Comparison of ENCODE assay signal across 9 mouse cellular contexts in genomic region chrX:73673619-73673967, GRCm38 (mm10). TPM values are rescaled to one million over a fixed set of nuclear protein-coding genes. Genes with fewer than 3 reads are reported as not detected.
A peak's percentile ranks its signal among the peaks of the same experiment; 100 is the strongest.
DNase-seq lines count a peak whose midpoint lies in the region; ATAC-seq and TF ChIP-seq lines count a peak whose summit lies in the region.
"Had no signal": no experiment of that assay in that cellular context is flagged by ENCODE, and none has a peak within 500 bp of the region (broad histone marks: within the 10 kb centered on the region; RNA-seq: fewer than 3 reads in every experiment).

No protein-coding gene starts in this region.

- peak overlapping the region; percentile 95 for H3K9ac ChIP-seq in heart, adult 2 months (ENCODE audit: low read depth, low read length)
- peak overlapping the region; percentile 71 for H3K9ac ChIP-seq in forebrain, embryonic 16.5 days (replicated peaks; ENCODE audit: low read depth, low read length)
- no peak overlapping the region for H3K9ac ChIP-seq in liver, embryonic 14.5 days (replicated peaks)

- no peak for DNase-seq in heart, adult 2 months
- no peak for DNase-seq in heart, postnatal 25 days (ENCODE audit: low spot score)
- DNase-seq in liver, embryonic 14.5 days (ENCODE audit: low read depth in 3 of 3, low spot score in 3 of 3): no peak
- no peak for DNase-seq in yolk sac, embryonic 10.5 days (ENCODE audit: low spot score)
- no peak for DNase-seq in right cerebral cortex, postnatal 25 days

- H3K4me3 ChIP-seq in heart, adult 2 months: peak overlapping the region; percentile 57
- H3K4me3 ChIP-seq in E14TG2a.4 (replicated peaks; ENCODE audit: low read length): peak overlapping the region; percentile 79
- H3K4me3 ChIP-seq in forebrain, embryonic 16.5 days (replicated peaks; ENCODE audit: low read length): peak overlapping the region; percentile 62
- peak overlapping the region; percentile 3 to 49; a peak in 3 of 4 replicates for H3K4me3 ChIP-seq in liver, embryonic 14.5 days (ENCODE audit: insufficient read depth in 1 of 2, low read depth in 2 of 2, low read length in 2 of 2)

- H3K9me3 ChIP-seq in E14TG2a.4 (ENCODE audit: low read length): no peaks in the 10 kb centered on the region
- no peaks in the 10 kb centered on the region; the same call in 1 of the 2 replicates for H3K9me3 ChIP-seq in forebrain, embryonic 16.5 days (ENCODE audit: control insufficient read depth, low read length)
- no peaks in the 10 kb centered on the region for H3K9me3 ChIP-seq in liver, embryonic 14.5 days (ENCODE audit: control insufficient read depth, low read length)

- peaks cover 2% of the 10 kb centered on the region; the same call in 1 of the 2 replicates for H3K36me3 ChIP-seq in heart, adult 2 months (ENCODE audit: control insufficient read depth, insufficient read depth, low read length)
- peaks cover 43% of the 10 kb centered on the region for H3K36me3 ChIP-seq in E14TG2a.4 (ENCODE audit: insufficient read depth, low read length)
- H3K36me3 ChIP-seq in forebrain, embryonic 16.5 days (ENCODE audit: control insufficient read depth, insufficient read depth): no peaks in the 10 kb centered on the region
- H3K36me3 ChIP-seq in liver, embryonic 14.5 days (replicated peaks; ENCODE audit: control insufficient read depth, insufficient read depth, low read depth): no peaks in the 10 kb centered on the region

- no peak for TF ChIP-seq EP300 in heart, adult 2 months (IDR thresholded peaks at IDR 0.05; ENCODE audit: insufficient read depth, low read depth, low read length)
- no peak for TF ChIP-seq EP300 in liver, embryonic 14.5 days (IDR thresholded peaks at IDR 0.05; ENCODE audit: low read depth)

- peak overlapping the region; percentile 90 for H3K27ac ChIP-seq in heart, adult 2 months
- no peak overlapping the region for H3K27ac ChIP-seq in forebrain, embryonic 16.5 days (ENCODE audit: low read length)
- H3K27ac ChIP-seq in liver, embryonic 14.5 days: no peak overlapping the region

- no peak; the same call in 1 of the 2 replicates for ATAC-seq in forebrain, embryonic 16.5 days
- no peak for ATAC-seq in liver, embryonic 14.5 days (ENCODE audit: insufficient read depth)
- no peak for ATAC-seq in inflammation-experienced regulatory T-cells, adult 6 months

- peak overlapping the region; percentile 70 for H3K4me2 ChIP-seq in forebrain, embryonic 16.5 days (ENCODE audit: low read length)
- H3K4me2 ChIP-seq in liver, embryonic 14.5 days (ENCODE audit: low read depth): peak overlapping the region; percentile 59

- no peaks in the 10 kb centered on the region for H3K27me3 ChIP-seq in heart, adult 2 months (ENCODE audit: control insufficient read depth, insufficient read depth, low read length)
- no peaks in the 10 kb centered on the region for H3K27me3 ChIP-seq in E14TG2a.4 (ENCODE audit: insufficient read depth, low read length)
- no peaks in the 10 kb centered on the region for H3K27me3 ChIP-seq in forebrain, embryonic 16.5 days (replicated peaks; ENCODE audit: control insufficient read depth, insufficient read depth, low read length)
- peaks cover 22% of the 10 kb centered on the region for H3K27me3 ChIP-seq in liver, embryonic 14.5 days (ENCODE audit: control insufficient read depth, insufficient read depth, low read length)

- 18% methylated on average over 35 of the region's 42 CpGs for WGBS in heart, adult 2 months
- 25% methylated on average over 23 of the region's 42 CpGs for WGBS in forebrain, embryonic 16.5 days
- 13% methylated on average over 27 of the region's 42 CpGs for WGBS in liver, embryonic 14.5 days (ENCODE audit: insufficient replicate concordance)

- intact Hi-C loops in heart, adult 2 months (cut with DNase I): loop anchor here (2.0 to 5.0 kb wide), 3 partner anchors 43 to 274 kb away; partner anchors contain the start of genes Abcd1, Bcap31, Idh3g and Ssr4
- intact Hi-C loops in heart, postnatal 25 days (cut with DNase I): loop anchor here (5.0 kb wide), 2 partner anchors 219 to 269 kb away; partner anchors contain the start of gene Avpr2

- no peaks in the 10 kb centered on the region for H3K79me2 ChIP-seq in heart, adult 2 months (replicated peaks; ENCODE audit: control insufficient read depth, insufficient read depth, low read length)

- no peak for TF ChIP-seq CTCF in heart, adult 2 months (IDR thresholded peaks at IDR 0.05)
- TF ChIP-seq CTCF in E14TG2a.4 (conservative IDR thresholded peaks at IDR 0.05; ENCODE audit: low read length): no peak
- no peak for TF ChIP-seq CTCF in liver, embryonic 14.5 days (IDR thresholded peaks at IDR 0.05; ENCODE audit: low read depth)

- no peak for TF ChIP-seq POLR2A in heart, adult 2 months (IDR thresholded peaks at IDR 0.05; ENCODE audit: insufficient read depth, low read depth, low read length)

- H3K4me1 ChIP-seq in heart, adult 2 months (ENCODE audit: control insufficient read depth, insufficient read depth, low read length): peaks cover 4% of the 10 kb centered on the region
- peaks cover 61% of the 10 kb centered on the region for H3K4me1 ChIP-seq in E14TG2a.4 (replicated peaks; ENCODE audit: low read depth, low read length)
- peaks cover 17% of the 10 kb centered on the region for H3K4me1 ChIP-seq in forebrain, embryonic 16.5 days (replicated peaks; ENCODE audit: control insufficient read depth, insufficient read depth, low read length)
- H3K4me1 ChIP-seq in liver, embryonic 14.5 days (replicated peaks; ENCODE audit: control insufficient read depth in 2 of 2, insufficient read depth in 2 of 2, low read length in 1 of 2): no peaks in the 10 kb centered on the region; a peak in 1 of 4 replicates

RNA-seq across cellular contexts. Expression of gene Slc6a8, which starts 0.6 kb away (rescaled TPM):
- 100 to 1,000 TPM; 155 to 179 TPM for total RNA-seq in heart, adult 2 months (2021)
- polyA plus RNA-seq in heart, adult 2 months (2012; rRNA removed): 155 and 205 TPM in 2 replicates
- total RNA-seq in heart, postnatal 25 days (2021): 100 to 1,000 TPM; 123 to 125 TPM
- 6.4 and 7.5 TPM in 2 replicates for polyA plus RNA-seq in forebrain, embryonic 16.5 days (2015; fragmentation: Nextera tagmentation; extraction: Ambion mirVana)
- polyA plus RNA-seq in liver, embryonic 14.5 days (2012; rRNA removed): 1.7 and 2.0 TPM in 2 replicates
- polyA plus RNA-seq in liver, embryonic 14.5 days (2014; fragmentation: Nextera tagmentation; extraction: Ambion mirVana): 0.29 and 0.34 TPM in 2 replicates
- polyA plus RNA-seq in inflammation-experienced regulatory T-cells, adult 6 months (2017; shearing (Covaris generic)): 1 to 10 TPM in 1 of 3 experiments, under 1 TPM in 2; 0.82 to 1.2 (median 0.86) TPM
- total RNA-seq: megakaryocyte-erythroid progenitor cell, adult 5-6 weeks had no signal

RNA-seq across cellular contexts. Expression of gene Pnck, which starts 13.7 kb away (rescaled TPM):
- 1 to 10 TPM; 6.5 to 8.0 TPM for total RNA-seq in heart, adult 2 months (2021)
- 15.8 and 20.4 TPM in 2 replicates for polyA plus RNA-seq in heart, adult 2 months (2012; rRNA removed)
- total RNA-seq in heart, postnatal 25 days (2021): 1 to 10 TPM; 5.0 to 7.6 TPM
- polyA plus RNA-seq in forebrain, embryonic 16.5 days (2015; fragmentation: Nextera tagmentation; extraction: Ambion mirVana): 105 and 143 TPM in 2 replicates
- polyA plus RNA-seq in liver, embryonic 14.5 days (2012; rRNA removed): 0.89 and 0.93 TPM in 2 replicates
- 0.96 TPM in 2 replicates for polyA plus RNA-seq in liver, embryonic 14.5 days (2014; fragmentation: Nextera tagmentation; extraction: Ambion mirVana)
- polyA plus RNA-seq in inflammation-experienced regulatory T-cells, adult 6 months (2017; shearing (Covaris generic)): 1 to 10 TPM in 2 of 3 experiments, under 1 TPM in 1; 0.48 to 4.1 (median 2.3) TPM
- total RNA-seq: megakaryocyte-erythroid progenitor cell, adult 5-6 weeks had no signal

RNA-seq across cellular contexts. Expression of gene Dusp9, which starts 34.4 kb away (rescaled TPM):
- total RNA-seq in heart, adult 2 months (2021): not detected
- polyA plus RNA-seq in heart, adult 2 months (2012; rRNA removed): 0.04 TPM in 1 of 2 replicates, not detected in the other
- total RNA-seq in heart, postnatal 25 days (2021): not detected
- 0.26 and 0.37 TPM in 2 replicates for polyA plus RNA-seq in forebrain, embryonic 16.5 days (2015; fragmentation: Nextera tagmentation; extraction: Ambion mirVana)
- polyA plus RNA-seq in liver, embryonic 14.5 days (2012; rRNA removed): 23.0 and 24.7 TPM in 2 replicates
- polyA plus RNA-seq in liver, embryonic 14.5 days (2014; fragmentation: Nextera tagmentation; extraction: Ambion mirVana): 8.1 and 9.3 TPM in 2 replicates
- under 1 TPM in 1 of 3 experiments, not detected in 2; 0.34 TPM for polyA plus RNA-seq in inflammation-experienced regulatory T-cells, adult 6 months (2017; shearing (Covaris generic))

RNA-seq across cellular contexts. Expression of gene Bcap31, which starts 42.4 kb away (rescaled TPM):
- total RNA-seq in heart, adult 2 months (2021): 10 to 100 TPM; 71.8 to 79.5 TPM
- polyA plus RNA-seq in heart, adult 2 months (2012; rRNA removed): 43.1 and 70.9 TPM in 2 replicates
- total RNA-seq in heart, postnatal 25 days (2021): 10 to 100 TPM; 76.5 to 81.9 TPM
- polyA plus RNA-seq in forebrain, embryonic 16.5 days (2015; fragmentation: Nextera tagmentation; extraction: Ambion mirVana): 109 and 111 TPM in 2 replicates
- polyA plus RNA-seq in liver, embryonic 14.5 days (2012; rRNA removed): 31.6 and 41.7 TPM in 2 replicates
- polyA plus RNA-seq in liver, embryonic 14.5 days (2014; fragmentation: Nextera tagmentation; extraction: Ambion mirVana): 136 and 137 TPM in 2 replicates
- 100 to 1,000 TPM; 275 to 325 (median 313) TPM for polyA plus RNA-seq in inflammation-experienced regulatory T-cells, adult 6 months (2017; shearing (Covaris generic))

RNA-seq across cellular contexts. Expression of gene Abcd1, which starts 42.8 kb away (rescaled TPM):
- 10 to 100 TPM; 25.4 to 29.7 TPM for total RNA-seq in heart, adult 2 months (2021)
- polyA plus RNA-seq in heart, adult 2 months (2012; rRNA removed): 32.9 and 35.3 TPM in 2 replicates
- 10 to 100 TPM; 29.1 to 30.6 TPM for total RNA-seq in heart, postnatal 25 days (2021)
- 11.3 and 12.3 TPM in 2 replicates for polyA plus RNA-seq in forebrain, embryonic 16.5 days (2015; fragmentation: Nextera tagmentation; extraction: Ambion mirVana)
- 5.9 and 6.1 TPM in 2 replicates for polyA plus RNA-seq in liver, embryonic 14.5 days (2012; rRNA removed)
- polyA plus RNA-seq in liver, embryonic 14.5 days (2014; fragmentation: Nextera tagmentation; extraction: Ambion mirVana): 6.5 and 6.6 TPM in 2 replicates
- polyA plus RNA-seq in inflammation-experienced regulatory T-cells, adult 6 months (2017; shearing (Covaris generic)): 10 to 100 TPM; 22.9 to 35.1 (median 34.0) TPM

Comparison
In these comparisons a context has a peak if more than half of its experiments do, and no peak if none do; other contexts are left out.
1. H3K4me3 ChIP-seq: peak in every context shown above with its lines; median percentile 79 in E14TG2a.4; 62 in forebrain, embryonic 16.5 days; 57 in heart, adult 2 months; 26 in liver, embryonic 14.5 days.
2. RNA of gene Slc6a8, which starts 0.6 kb away (polyA plus RNA-seq): 155 to 205 TPM in heart, adult 2 months; 6.4 to 7.5 TPM in forebrain, embryonic 16.5 days, 0.29 to 2.0 TPM in liver, embryonic 14.5 days and 0.82 to 1.2 TPM in inflammation-experienced regulatory T-cells, adult 6 months; every median in the first group is over 10 times any median in the second.